Mouse (Mus musculus) gastrocnemius, adult 8-10 months (tissue): Measurements from ENCODE around the gene Alg9. TPM values are rescaled to one million over a fixed set of nuclear protein-coding genes. Genes with fewer than 3 reads are reported as not detected.

ENCODE experiments used
- DNase-seq, 2 experiments: peaks; one replicate each; pipeline ENCODE4 v3.0.0; 2022; ENCODE audit warnings: low spot score in 2 of 2
- total RNA-seq, 4 experiments: library from RNA; stranded (reverse); gene quantifications; 2 replicates each; pipeline ENCODE4 v1.2.4; 2022

Alg9 gene
- 10 to 100 TPM in 1 of 4 experiments, 1 to 10 TPM in 3; 8.0 to 11.0 (median 9.3) TPM for total RNA-seq

GRCm38 (mm10) chr9:50774991-50775612, at the start of gene Alg9, which contains the start of gene 1110032A03Rik:
Gene Alg9 (plus strand): TSS chr9:50775019.
Gene 1110032A03Rik (minus strand): TSS chr9:50775520.
- peak; percentile 72 to 75 for DNase-seq

- no peak for DNase-seq
Measured at GRCm38 (mm10) chr9:50725921-50726590, 48.8 kb upstream of the Alg9 start.

GRCm38 (mm10) chr9:50727171-50727924, 47.5 kb upstream of the Alg9 start:
- no peak for DNase-seq

- DNase-seq: peak; percentile 19 to 44
Measured at GRCm38 (mm10) chr9:50727925-50728651, 46.7 kb upstream of the Alg9 start.

GRCm38 (mm10) chr9:50729600-50729999, 45.2 kb upstream of the Alg9 start:
- no peak for DNase-seq

GRCm38 (mm10) chr9:50732560-50732959, 42.3 kb upstream of the Alg9 start:
- DNase-seq: no peak

GRCm38 (mm10) chr9:50734989-50735388, 39.8 kb upstream of the Alg9 start:
- peak in 1 of 2 experiments; percentile 31 for DNase-seq

- DNase-seq: peak; percentile 93
Measured at GRCm38 (mm10) chr9:50738914-50739870, 35.6 kb upstream of the Alg9 start, which contains the start of gene Dixdc1. Gene Dixdc1 (minus strand): TSS chr9:50739517.

- DNase-seq: no peak
Measured at GRCm38 (mm10) chr9:50740867-50741784, 33.7 kb upstream of the Alg9 start.

- DNase-seq: no peak
Measured at GRCm38 (mm10) chr9:50742261-50742660, 32.6 kb upstream of the Alg9 start.

- DNase-seq: no peak
Measured at GRCm38 (mm10) chr9:50742744-50743143, 32.1 kb upstream of the Alg9 start.

GRCm38 (mm10) chr9:50745806-50746205, 29.0 kb upstream of the Alg9 start:
- DNase-seq: no peak

GRCm38 (mm10) chr9:50746214-50746677, 28.6 kb upstream of the Alg9 start, which contains the start of gene 2310030G06Rik:
Gene 2310030G06Rik (minus strand): TSS chr9:50746536.
- DNase-seq: no peak

GRCm38 (mm10) chr9:50750706-50751105, 24.1 kb upstream of the Alg9 start:
- no peak for DNase-seq

GRCm38 (mm10) chr9:50751323-50751722, 23.5 kb upstream of the Alg9 start, which contains the start of gene Cryab:
Gene Cryab (plus strand): TSS chr9:50751325.
- peak in 1 of 2 experiments; percentile 27 for DNase-seq

- peak; percentile 59 to 70 for DNase-seq
Measured at GRCm38 (mm10) chr9:50752054-50752602, 22.7 kb upstream of the Alg9 start, which contains the start of gene Hspb2. Gene Hspb2 (minus strand): TSS chr9:50752354.

- DNase-seq: peak; percentile 93 to 95
Measured at GRCm38 (mm10) chr9:50752784-50753615, 21.8 kb upstream of the Alg9 start.
